Mouse (Mus musculus) liver, embryonic 14.5 days (tissue): ENCODE measurements at regions not wholly inside any gene's neighbourhood (a gene's known extent, or its start where the extent isn't known, plus 50 kb on each side); places are given as distances from the start of the nearest gene placed in this dataset.
"Not testable (repeated sequence)": the region's sequence is repeated elsewhere in the genome, so short reads cannot be mapped to it uniquely, and the experiment has no call there.

Experiments
- ATAC-seq: fragments of 200-750 bp; cut with Nextera tagmentation; 2 replicates; pipeline ENCODE4 v1.8.0; 2017; ENCODE audit warnings: moderate number of reproducible peaks, mild to moderate bottlenecking, moderate library complexity; ENCODE audit not compliant: insufficient read depth
- DNase-seq, 3 experiments: peaks; one replicate each; pipeline ENCODE4 v3.0.0-alpha.2; 2012 to 2013; ENCODE audit warnings: low read depth in 3 of 3, low spot score in 3 of 3
- H3K27ac ChIP-seq: fragments of 300-500 bp; sonication (generic); 2 replicates; pipeline ENCODE4 v1.5.1; 2014; ENCODE audit warnings: moderate library complexity, mild to moderate bottlenecking, control low read depth, inconsistent platforms
- H3K27me3 ChIP-seq: fragments of 300-500 bp; sonication (generic); 2 replicates; pipeline ENCODE4 v1.6.1; 2014; ENCODE audit warnings: mild to moderate bottlenecking, low read length, moderate library complexity; ENCODE audit not compliant: control insufficient read depth, insufficient read depth
- H3K36me3 ChIP-seq: fragments of 300-500 bp; sonication (generic); replicated peaks from 2 replicates; pipeline ENCODE4 v1.6.1; 2014; ENCODE audit warnings: low read depth; ENCODE audit not compliant: control insufficient read depth, insufficient read depth
- H3K4me1 ChIP-seq, 2 experiments: fragments of 200-500 bp in 1 of 2; fragments of 300-500 bp in 1 of 2; sonication (generic) in 1 of 2; replicated peaks; 2 replicates each; pipeline ENCODE4 v1.6.1; 2012 to 2014; ENCODE audit warnings: antibody characterized with exemption in 1 of 2, inconsistent platforms in 1 of 2, low read length in 1 of 2; ENCODE audit not compliant: control insufficient read depth in 2 of 2, insufficient read depth in 2 of 2
- H3K4me2 ChIP-seq: fragments of 300-500 bp; sonication (generic); 2 replicates; pipeline ENCODE4 v1.6.1; 2014; ENCODE audit warnings: low read depth, mild to moderate bottlenecking, control low read depth, moderate library complexity
- H3K4me3 ChIP-seq, 2 experiments: fragments of 200-500 bp in 1 of 2; fragments of 300-500 bp in 1 of 2; sonication (generic) in 1 of 2; 2 replicates each; pipeline ENCODE4 v1.5.1; 2012 to 2014; ENCODE audit warnings: low read depth in 2 of 2, low read length in 2 of 2, mild to moderate bottlenecking in 2 of 2, control low read depth in 1 of 2, inconsistent platforms in 1 of 2, moderate library complexity in 1 of 2; ENCODE audit not compliant: insufficient read depth in 1 of 2
- H3K9ac ChIP-seq: fragments of 300-500 bp; sonication (generic); replicated peaks from 2 replicates; pipeline ENCODE4 v1.6.1; 2014; ENCODE audit warnings: mild to moderate bottlenecking, control low read depth, moderate library complexity
- H3K9me3 ChIP-seq: fragments of 300-500 bp; sonication (generic); 2 replicates; pipeline ENCODE4 v1.6.1; 2016; ENCODE audit warnings: low read length, mixed read lengths; ENCODE audit not compliant: control insufficient read depth
- CTCF ChIP-seq: IDR thresholded peaks from 2 replicates; pipeline ENCODE4 v1.5.1; 2016; ENCODE audit warnings: antibody characterized with exemption, low read depth, control low read depth
- EP300 ChIP-seq: IDR thresholded peaks from 2 replicates; pipeline ENCODE4 v1.6.1; 2016; ENCODE audit warnings: antibody characterized with exemption, low read depth
- WGBS: fragments of 180-500 bp; shearing (Covaris S2); extraction: QIAGEN DNeasy Blood & Tissue Kit; methylation state at CpG from one replicate; pipeline ENCODE4 v1.1.7; 2014; ENCODE audit not compliant: insufficient replicate concordance; 5-methylcytosine and 5-hydroxymethylcytosine counted together

- DNase-seq (no peak), ATAC-seq (no peak)
- TF ChIP-seq CTCF, result no peak
- no peak for TF ChIP-seq EP300
- no peaks in the 10 kb centered on the region for H3K9me3 ChIP-seq
- H3K4me2 ChIP-seq, result no peak overlapping the region
- H3K27ac ChIP-seq, result no peak overlapping the region
- 29% methylated on average over 5 of the region's 5 CpGs for WGBS
- H3K27me3 ChIP-seq, result no peaks in the 10 kb centered on the region
- no peaks in the 10 kb centered on the region for H3K4me1 ChIP-seq
- no peak overlapping the region for H3K9ac ChIP-seq
- no peak overlapping the region for H3K4me3 ChIP-seq
- no peaks in the 10 kb centered on the region for H3K36me3 ChIP-seq
These were observed 135.7 kb upstream of the Tlr4 start for GRCm38 (mm10) chr4:66691598-66692220.

- H3K9me3 ChIP-seq, result no peaks in the 10 kb centered on the region
- no peak for TF ChIP-seq EP300
- no peak for TF ChIP-seq CTCF
- no peak overlapping the region for H3K4me3 ChIP-seq
- ATAC-seq (no peak), DNase-seq (no peak)
- no peaks in the 10 kb centered on the region for H3K4me1 ChIP-seq
- no peaks in the 10 kb centered on the region for H3K27me3 ChIP-seq
- H3K36me3 ChIP-seq, result no peaks in the 10 kb centered on the region
- WGBS, result 52% methylated on average over 4 of the region's 4 CpGs
- H3K27ac ChIP-seq, result no peak overlapping the region
- no peak overlapping the region for H3K9ac ChIP-seq
- no peak overlapping the region for H3K4me2 ChIP-seq
These were observed 133.3 kb upstream of the Tlr4 start for GRCm38 (mm10) chr4:66693982-66694578.

DNA sequence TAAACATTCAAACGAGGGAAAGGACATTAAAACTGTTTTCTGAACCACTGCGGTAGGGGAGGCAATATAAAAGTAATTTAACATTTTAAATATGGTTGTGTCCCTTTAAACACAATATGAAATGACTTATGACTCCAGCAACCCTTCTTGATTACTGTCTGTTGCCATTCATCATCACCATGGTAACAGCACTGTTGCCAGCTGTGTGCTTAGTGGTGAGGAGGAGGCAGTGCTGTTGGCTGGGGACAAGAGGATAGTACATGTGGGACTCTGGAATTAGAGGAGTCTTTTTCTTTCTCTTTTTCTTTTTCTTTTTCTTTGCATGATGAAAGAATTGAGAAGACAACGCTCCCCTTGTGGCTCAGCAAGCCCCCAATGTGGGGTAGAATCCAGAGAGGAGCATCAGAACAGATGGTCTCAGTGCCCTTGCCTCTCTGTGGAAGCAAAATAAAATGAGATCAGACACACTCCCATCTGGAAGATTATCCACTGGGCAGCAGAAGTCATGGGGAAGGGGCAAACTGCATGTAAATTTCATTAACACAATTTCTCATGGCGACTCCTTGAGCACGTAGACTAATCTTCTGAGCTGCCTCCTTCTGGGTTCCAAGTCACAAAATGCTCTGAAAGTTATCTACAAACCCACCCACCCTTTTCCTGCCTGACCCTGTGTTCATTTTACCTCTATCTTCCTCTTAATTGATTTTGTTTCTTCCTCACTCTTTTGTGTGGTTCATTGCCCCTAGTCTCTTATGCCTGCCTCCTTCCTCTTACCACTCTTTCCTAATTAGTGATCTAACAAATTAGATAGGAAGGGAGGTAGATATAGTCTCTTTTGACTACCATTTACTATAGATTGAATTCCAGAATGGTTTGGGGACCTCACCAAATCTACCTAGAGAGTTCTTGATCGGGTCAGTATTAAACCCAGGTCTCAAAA is 111.3 kb upstream of the Tlr4 start:
- WGBS, result 56% methylated on average over 6 of the region's 6 CpGs
- no peak overlapping the region for H3K27ac ChIP-seq
- H3K9me3 ChIP-seq, result no peaks in the 10 kb centered on the region; the same call in 1 of the 2 replicates
- DNase-seq (no peak), ATAC-seq (no peak)
- no peaks in the 10 kb centered on the region for H3K36me3 ChIP-seq
- no peak overlapping the region for H3K4me2 ChIP-seq
- H3K4me3 ChIP-seq, result no peak overlapping the region
- no peaks in the 10 kb centered on the region for H3K4me1 ChIP-seq
- no peak overlapping the region for H3K9ac ChIP-seq
- H3K27me3 ChIP-seq, result no peaks in the 10 kb centered on the region
- TF ChIP-seq EP300, result no peak
- no peak for TF ChIP-seq CTCF

GRCm38 (mm10) chr4:66737407-66737806 is 90.0 kb upstream of the Tlr4 start:
- TF ChIP-seq CTCF (no peak), EP300 (no peak)
- Histone ChIP-seq H3K4me1 (no peaks in the 10 kb centered on the region), H3K27me3 (no peaks in the 10 kb centered on the region), H3K36me3 (no peaks in the 10 kb centered on the region), H3K27ac (no peak overlapping the region), H3K4me2 (no peak overlapping the region), H3K4me3 (no peak overlapping the region), H3K9ac (no peak overlapping the region), H3K9me3 (no peaks in the 10 kb centered on the region)
- no peak for DNase-seq
- 19% methylated on average over 2 of the region's 2 CpGs for WGBS
- ATAC-seq, result no peak

GRCm38 (mm10) chr4:66743421-66743820 is 84.0 kb upstream of the Tlr4 start:
- not testable (repeated sequence) for H3K4me1 ChIP-seq, ATAC-seq, H3K9ac ChIP-seq, H3K4me3 ChIP-seq, DNase-seq, H3K27me3 ChIP-seq, H3K4me2 ChIP-seq, H3K27ac ChIP-seq, H3K9me3 ChIP-seq, H3K36me3 ChIP-seq
- 71% methylated on average over 19 of the region's 19 CpGs for WGBS
